Mouse (Mus musculus) kidney, adult 18-20 months (tissue): ENCODE results near the gene Olfr960.

ENCODE experiments used
- DNase-seq: peaks from one replicate; pipeline ENCODE4 v3.0.0; 2021

Gene Olfr960

DNA sequence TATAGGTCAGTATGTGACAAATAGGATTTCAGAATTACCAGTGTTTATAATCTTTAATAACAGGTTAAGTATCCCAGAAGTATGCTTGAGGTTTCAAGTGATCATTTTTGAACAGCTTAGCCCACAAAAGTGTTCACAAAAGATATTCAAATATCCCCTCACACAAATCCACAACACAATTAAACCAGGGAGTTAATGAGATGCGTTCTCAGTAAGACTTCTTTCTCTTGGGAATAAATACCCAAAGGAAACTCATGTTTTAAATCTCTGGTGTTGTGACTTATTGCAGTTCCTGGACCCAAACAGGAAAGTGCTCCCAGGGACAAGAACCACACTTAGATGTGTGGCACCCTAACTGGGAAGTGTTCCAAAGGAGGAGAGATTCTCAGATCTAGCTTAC lies at the start of gene Olfr960:
TSS of gene Olfr960 (plus strand) at position 301 of the 400 bp plus-strand sequence.
- DNase-seq = no peak

DNA sequence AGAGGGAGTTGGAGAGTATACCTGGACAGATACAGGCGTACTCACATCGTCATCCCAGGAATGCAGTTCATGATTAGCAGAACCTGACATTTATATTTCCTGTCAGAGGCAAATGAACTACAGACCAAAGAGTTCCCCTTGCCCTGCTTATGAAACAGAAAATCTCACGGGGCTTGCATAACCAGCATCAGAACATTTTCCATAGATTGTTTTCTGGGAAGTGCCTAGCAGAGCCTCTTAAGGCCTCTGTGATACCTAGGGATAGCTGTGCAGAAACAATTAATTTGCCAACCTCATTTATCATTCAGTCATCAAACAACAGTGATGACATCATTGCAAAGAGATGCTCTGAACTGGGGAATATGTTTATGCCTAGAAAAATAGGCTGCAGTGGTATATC lies 45.7 kb upstream of the Olfr960 start, which contains the start of gene Olfr959:
TSS of gene Olfr959 (minus strand) at position 101 of the 400 bp plus-strand sequence.
- no peak for DNase-seq

DNA sequence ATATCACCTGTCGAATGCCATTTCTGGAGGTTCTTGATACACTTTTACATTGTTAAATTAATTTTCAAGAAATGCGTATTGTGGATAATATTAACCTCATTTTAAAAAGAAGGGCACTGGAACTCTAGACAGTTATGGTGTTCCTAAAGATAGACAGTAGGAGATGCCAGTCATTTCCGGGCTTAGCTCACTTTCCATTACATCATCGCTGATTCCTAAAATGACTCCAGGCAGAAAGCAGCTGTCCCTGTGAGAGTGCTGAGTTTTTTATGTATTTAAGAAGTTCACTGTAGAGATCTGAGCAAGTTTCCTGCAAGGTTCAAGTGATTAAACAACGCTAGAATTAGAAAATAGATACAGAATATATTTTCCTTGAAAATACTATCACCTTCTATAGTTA lies 44.1 kb upstream of the Olfr960 start:
- DNase-seq = no peak

DNA sequence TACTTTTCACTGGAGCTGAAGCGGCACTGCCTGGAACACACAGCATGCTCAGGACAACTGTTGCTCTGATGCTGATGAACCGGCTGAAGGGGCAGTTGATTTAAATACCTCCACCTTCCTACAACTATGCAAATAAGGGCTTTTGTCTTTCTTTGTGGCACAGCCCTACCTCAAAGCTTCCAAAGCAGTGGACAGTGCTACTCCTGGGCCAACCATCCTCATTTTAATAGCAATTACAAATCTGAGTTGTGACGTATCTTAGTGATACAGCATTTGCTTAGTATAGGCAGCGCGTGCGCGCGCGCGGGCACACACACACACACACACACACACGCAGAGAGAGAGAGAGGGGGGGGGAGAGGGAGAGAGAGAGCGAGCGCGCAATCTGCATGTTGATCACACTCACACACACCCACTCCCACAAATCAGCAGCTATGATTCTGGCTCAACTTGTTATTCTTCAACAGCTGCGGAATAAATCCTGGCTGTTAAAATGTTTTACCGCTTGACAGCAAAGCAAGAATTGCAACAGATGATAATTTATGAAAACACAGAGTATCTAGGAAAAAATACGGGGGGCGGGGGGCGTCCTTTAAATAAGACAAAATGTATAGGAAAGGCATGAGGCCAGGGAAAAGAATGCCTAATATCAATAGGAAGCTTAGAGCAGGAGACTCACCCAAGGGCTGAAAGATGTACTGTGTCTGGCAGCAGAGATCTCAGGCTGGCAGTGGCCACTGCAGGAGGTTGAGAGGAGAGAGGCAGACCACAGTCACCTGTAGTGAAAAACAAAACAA lies 18.4 kb upstream of the Olfr960 start:
- DNase-seq = no peak

DNA sequence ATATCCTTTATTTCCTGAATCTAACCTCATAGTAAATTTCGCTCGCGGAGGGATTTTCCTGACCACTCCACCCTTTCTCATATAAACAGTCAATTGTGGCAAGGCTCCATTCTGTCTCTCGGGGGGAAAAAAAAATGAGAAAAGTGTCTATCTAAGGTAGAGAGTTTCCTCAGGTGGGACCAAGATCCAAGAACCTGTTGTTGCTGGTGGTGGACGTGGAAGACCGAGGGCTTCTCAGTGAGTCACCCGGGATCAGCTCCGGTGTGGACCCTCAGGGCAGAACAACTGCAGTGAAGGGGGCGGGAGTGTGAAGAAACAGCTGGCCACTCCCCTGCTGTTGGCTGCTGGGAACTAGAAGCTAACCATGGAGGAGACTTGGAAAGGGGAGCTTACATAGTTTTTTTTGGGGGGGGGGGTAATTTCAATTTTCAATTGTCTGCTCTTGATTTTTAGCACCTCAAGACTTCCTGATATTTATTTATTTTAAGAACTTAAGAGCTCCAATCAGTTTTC lies 17.8 kb upstream of the Olfr960 start:
- no peak for DNase-seq

DNA sequence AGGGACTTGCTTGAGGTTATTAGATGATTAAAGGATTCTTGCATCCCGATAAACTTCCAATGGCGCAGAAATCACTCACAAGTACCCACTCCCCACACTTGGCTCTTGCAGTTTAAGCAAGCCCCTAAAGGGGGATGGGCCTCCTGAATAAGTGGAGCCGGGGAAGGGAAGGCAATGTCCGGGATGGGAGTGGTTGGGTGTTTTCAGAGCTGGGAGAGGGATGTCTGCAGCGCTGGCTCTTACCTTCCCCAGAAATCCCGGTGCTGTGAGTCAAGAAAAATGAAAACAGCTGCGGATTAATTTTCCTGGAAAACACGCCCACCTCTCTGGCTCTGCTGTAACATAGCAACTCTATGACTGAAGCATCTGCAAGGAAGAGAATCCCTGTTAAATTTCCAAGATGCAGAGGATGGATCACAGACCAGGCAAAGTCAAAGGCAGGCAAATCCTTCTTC lies 17.1 kb upstream of the Olfr960 start, which contains the start of gene AW551984:
TSS of gene AW551984 (minus strand) at position 405 of the 455 bp plus-strand sequence.
- DNase-seq = no peak

DNA sequence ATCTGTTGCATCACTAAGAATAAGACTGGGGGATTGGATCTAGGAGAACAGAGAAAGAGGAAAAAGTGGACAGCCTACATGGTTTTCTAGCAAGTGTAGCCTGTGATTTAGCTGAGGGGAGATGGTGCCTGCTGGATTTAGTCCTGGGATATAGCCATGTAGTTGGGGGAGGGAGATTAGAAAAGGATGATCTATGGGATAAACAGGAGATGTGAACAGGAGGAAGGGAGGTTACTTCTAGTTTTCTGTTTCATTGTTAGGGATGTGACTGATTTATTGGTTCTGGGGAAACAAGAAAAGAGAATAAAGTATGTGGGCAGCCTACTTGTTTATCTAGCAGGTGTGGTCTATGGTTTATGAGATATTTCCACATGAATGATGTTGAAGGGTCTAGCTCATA lies 12.7 kb upstream of the Olfr960 start:
- no peak for DNase-seq

DNA sequence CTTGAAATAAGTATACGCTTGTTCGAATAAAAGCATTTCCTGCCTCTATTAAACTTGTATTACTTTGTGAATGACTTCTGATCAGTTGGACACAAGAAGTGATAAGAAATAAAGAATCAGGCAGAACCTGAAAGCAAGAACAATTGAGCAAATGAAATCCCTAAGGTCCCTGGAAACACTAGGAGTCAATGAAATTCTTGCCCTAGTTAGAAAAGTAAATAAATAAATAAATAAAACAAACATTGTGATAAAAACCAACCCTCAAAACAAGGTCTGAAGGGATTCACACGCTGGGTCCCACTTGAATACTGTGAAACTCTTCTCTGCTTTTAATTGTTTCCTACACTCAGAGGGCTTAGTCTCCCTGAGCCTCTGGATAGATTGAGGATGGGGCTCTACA lies 10.8 kb upstream of the Olfr960 start, which contains the start of gene Olfr148:
TSS of gene Olfr148 (plus strand) at position 301 of the 400 bp plus-strand sequence.
- no peak for DNase-seq

DNA sequence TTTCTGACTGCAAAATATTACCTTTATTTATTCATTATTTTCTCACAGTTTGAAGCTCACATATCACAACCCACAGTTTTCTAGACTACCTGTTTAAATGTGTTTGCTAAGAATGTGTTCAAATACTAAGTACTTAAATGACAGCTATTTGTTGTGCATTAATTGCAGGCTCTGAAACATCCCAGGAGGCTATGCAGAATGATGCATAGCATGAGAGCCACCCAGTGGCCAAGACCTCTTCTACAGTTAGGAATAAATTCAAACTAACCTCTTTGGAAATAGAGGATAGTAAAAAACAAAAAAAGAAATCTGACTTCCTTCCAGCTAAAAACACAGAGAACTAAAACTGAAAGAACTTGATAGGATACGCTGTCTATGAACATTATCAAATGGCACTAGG lies 9.2 kb upstream of the Olfr960 start:
- DNase-seq = no peak

DNA sequence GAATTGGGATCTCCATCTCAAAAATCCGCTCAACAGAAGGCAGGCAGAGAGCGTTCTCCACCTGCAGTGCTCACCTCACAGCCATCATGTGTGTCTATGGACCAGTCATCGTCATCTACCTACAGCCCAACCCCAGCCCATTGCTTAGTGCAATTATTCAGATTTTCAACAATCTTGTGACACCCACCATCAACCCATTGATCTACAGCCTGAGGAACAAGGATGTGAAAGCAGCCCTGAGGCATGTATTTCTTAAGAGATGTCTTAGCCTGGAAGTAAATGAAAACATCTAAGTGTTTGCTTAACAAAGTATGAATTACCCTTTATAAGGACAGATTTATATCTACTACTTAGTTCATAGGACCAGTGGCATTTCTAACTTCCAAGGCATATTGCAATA lies 2.6 kb downstream of the Olfr960 start:
- DNase-seq = no peak

DNA sequence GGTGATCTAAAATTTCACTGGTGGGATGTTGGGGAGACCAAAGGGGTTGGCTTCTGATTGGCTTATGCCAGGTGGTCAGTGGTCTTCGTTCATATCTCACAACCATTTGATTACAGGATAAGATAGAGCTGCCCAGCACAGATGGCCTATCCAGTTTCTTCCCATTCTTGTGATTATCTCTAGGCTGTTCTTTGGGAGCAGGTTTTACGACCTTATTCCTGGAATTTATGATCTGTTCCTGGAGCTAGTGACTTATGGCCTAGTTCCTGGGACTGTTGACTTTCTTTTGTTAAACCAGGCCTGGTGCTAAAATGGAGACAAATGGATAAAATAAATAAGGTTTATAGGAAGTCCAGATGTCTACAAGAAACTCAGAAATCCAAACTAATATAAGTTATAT lies 3.5 kb downstream of the Olfr960 start:
- no peak for DNase-seq

DNA sequence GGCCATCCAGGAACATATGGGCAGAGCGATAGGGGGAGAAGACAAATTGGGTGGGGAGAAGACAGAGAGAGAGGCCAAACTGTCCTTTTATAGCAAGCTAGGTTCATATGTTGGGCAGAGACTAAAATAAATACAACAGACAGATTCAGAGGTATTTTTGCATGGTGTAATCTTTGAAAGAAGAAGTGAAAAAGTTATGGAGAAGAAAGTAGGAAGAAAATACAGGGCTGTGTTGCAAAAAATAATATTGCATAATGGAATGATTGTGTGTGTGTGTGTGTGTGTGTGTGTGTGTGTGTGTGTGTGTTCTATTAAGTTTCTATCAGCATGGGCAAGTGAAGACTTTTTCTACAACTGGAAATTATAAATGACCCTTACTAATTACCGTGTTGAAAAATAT lies 7.9 kb downstream of the Olfr960 start:
- no peak for DNase-seq

DNA sequence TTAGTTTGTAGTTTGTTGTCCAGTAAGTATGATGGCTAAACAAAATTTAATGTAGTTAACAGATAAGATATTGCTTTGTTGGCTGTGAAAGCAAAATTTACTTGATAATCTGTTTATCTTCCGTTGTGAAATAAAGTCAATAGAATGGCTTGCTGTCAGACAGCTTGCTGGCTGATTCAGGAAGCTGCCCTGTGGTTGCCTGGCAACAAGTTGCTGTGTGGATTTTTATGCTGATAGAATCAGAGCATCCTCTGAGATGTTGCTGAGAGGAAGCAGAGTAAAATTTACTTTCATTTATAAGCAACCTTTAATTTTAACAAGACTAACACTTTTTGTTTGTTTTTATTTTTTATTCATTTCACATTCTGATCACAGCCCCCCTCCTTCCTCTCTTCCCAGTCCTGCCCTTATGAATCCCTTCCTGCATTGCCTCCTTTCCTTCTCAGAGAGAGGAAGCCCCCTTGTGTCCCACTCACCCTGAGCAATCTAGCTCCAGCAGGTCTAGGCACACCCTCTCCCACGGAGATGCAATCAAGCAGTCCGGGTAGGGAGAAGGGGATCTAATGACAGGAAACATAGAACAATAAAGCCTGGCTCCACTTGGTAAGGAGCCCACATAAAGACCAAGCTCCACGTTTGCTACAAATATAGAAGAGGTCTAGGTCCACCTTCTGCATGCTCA lies 12.9 kb downstream of the Olfr960 start:
- no peak for DNase-seq

DNA sequence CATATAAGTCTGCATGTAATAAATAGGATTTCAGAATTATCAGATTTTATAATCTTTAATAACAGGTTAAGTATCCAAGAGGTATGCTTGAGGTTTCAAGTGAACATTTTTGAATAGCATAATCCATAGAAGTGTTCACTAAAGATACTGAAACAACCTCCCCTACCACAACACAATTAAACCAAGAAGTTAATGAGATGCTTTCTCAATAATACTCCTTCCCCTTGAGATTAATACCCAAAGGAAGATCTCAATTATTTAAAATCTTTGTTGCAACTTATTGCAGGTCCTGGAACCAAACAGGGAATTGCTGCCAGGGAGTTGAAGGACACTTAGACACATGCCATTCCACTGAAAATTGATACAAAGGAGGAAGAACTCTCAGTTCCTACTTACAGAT lies 23.6 kb downstream of the Olfr960 start, which contains the start of gene Olfr961:
TSS of gene Olfr961 (plus strand) at position 301 of the 400 bp plus-strand sequence.
- no peak for DNase-seq

DNA sequence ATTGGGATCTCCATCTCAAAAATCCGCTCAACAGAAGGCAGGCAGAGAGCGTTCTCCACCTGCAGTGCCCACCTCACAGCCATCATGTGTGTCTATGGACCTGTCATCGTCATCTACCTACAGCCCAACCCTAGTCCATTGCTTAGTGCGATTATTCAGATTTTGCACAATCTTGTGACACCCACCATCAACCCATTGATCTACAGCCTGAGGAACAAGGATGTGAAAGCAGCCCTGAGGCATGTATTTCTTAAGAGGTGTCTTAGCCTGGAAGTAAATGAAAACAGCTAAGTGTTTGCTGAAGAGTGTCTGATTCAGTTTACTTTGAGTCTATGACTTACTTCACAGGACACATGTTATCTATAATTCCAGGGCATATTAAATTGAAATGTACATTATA lies 26.2 kb downstream of the Olfr960 start:
- no peak for DNase-seq

DNA sequence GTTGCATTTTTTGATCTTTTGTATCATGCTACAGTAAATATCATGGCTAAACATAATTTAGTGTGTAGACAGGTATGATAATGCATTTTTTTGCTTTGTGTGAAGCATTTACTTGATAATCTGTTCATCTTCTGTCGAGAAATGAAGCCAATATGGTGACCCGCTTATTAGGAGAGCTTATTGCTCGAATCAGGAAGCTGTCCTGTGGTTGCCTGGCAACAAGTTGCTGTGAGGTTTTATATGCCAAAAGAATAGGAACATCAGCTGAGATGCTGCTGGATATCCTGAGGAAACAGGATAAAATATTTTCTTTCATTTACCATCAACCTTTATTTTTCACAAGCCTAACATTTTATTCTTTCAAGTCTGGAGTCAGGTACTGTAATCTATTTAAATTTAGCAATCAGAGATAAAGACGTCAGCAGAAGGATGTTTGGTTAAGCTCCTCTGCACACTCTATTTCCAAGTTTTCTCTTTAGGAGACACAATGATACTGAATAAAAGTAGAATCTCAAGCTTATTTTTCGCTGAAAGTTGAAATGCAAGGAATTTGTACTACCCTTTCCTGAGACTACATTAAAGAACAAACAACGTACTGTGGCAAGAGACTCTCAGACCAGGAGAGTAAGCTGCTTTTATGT lies 33.7 kb downstream of the Olfr960 start:
- DNase-seq = no peak

DNA sequence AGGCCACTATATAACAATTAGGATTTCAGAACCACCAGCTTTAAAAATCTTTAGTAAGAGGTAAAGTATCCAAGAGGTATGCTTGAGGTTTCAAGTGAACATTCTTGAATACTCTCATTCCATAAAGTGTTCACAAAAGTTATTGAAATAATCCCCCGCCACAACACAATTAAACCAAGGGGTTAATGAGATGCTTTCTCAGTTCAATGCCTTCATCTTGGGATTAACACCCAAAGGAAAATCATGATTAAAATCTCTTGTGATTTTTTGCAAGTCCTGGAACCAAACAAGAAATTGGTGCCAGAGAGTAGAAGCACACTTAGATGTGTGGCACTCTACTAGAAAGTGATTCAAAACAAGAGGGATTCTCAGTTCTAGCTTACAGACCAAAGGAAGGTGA lies 45.7 kb downstream of the Olfr960 start, which contains the start of gene Olfr963:
TSS of gene Olfr963 (plus strand) at position 301 of the 400 bp plus-strand sequence.
- DNase-seq = no peak

DNA sequence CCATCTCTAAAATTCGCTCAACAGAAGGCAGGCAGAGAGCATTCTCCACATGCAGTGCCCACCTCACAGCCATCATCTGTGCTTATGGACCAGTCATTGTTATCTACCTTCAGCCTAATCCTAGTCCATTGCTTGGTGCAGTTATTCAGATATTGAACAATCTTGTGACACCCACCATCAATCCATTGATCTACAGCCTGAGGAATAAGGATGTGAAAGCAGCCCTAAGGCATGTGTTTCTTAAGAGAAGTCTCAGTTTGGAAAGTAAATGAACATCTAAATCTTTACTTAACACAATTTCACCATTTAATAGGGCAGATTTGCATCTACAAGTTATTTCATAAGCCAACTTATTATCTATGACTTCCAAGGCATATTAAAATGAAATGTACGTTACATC lies 48.5 kb downstream of the Olfr960 start:
- no peak for DNase-seq
